Mouse (Mus musculus) olfactory bulb, adult 2 months (tissue): Measurements from ENCODE around the gene Hdac9. TPM values are rescaled to one million over a fixed set of nuclear protein-coding genes. Genes with fewer than 3 reads are reported as not detected.

Experiments used
- H3K27ac ChIP-seq: fragments of 200-500 bp; 2 replicates; pipeline ENCODE4 v1.5.1; 2012; ENCODE audit warnings: low read depth, low read length; ENCODE audit not compliant: insufficient read depth
- H3K4me1 ChIP-seq: fragments of 200-500 bp; 2 replicates; pipeline ENCODE4 v1.6.1; 2012; ENCODE audit warnings: low read length; ENCODE audit not compliant: control insufficient read depth, insufficient read depth
- H3K4me3 ChIP-seq: fragments of 200-500 bp; 2 replicates; pipeline ENCODE4 v1.5.1; 2012; ENCODE audit warnings: mild to moderate bottlenecking, low read depth, low read length, moderate library complexity; ENCODE audit not compliant: insufficient read depth
- CTCF ChIP-seq: fragments of 200-500 bp; IDR thresholded peaks from 2 replicates; pipeline ENCODE4 v1.5.1; 2012; ENCODE audit warnings: low read depth, mild to moderate bottlenecking, low read length, moderate library complexity; ENCODE audit not compliant: insufficient read depth
- POLR2A ChIP-seq: fragments of 200-500 bp; IDR thresholded peaks from 2 replicates; pipeline ENCODE4 v1.6.1; 2012; ENCODE audit warnings: mild to moderate bottlenecking, low read depth, low read length, moderate library complexity; ENCODE audit not compliant: insufficient read depth
- WGBS: fragments of 180-500 bp; shearing (Covaris S2); methylation state at CpG from one replicate; pipeline ENCODE4 v1.1.7; 2018; 5-methylcytosine and 5-hydroxymethylcytosine counted together
- polyA plus RNA-seq: library from polyadenylated mRNA; stranded (reverse); fragments of >200 nt; gene quantifications from 2 replicates; pipeline ENCODE4 v1.2.4, GENCODE M21; 2012; ENCODE audit warnings: low replicate concordance; ENCODE audit not compliant: missing spikeins, insufficient read depth, insufficient read length

Hdac9 gene
- polyA plus RNA-seq, 1 experiment = not detected

- no peaks in the 10 kb centered on the region for H3K4me1 ChIP-seq
- TF ChIP-seq CTCF (no peak), POLR2A (no peak)
- no peak overlapping the region for H3K27ac ChIP-seq
- no peak overlapping the region for H3K4me3 ChIP-seq
Measured at GRCm38 (mm10) chr12:34284888-34285287, 632.0 kb downstream of the Hdac9 start.

GRCm38 (mm10) chr12:34284396-34284795 lies 632.5 kb downstream of the Hdac9 start:
- 72% methylated on average over 3 of the region's 3 CpGs for WGBS

GRCm38 (mm10) chr12:34278822-34279221 lies 638.1 kb downstream of the Hdac9 start:
- no peak overlapping the region for H3K27ac ChIP-seq
- H3K4me1 ChIP-seq = no peaks in the 10 kb centered on the region
- H3K4me3 ChIP-seq = no peak overlapping the region
- no peak for TF ChIP-seq POLR2A
- no peak for TF ChIP-seq CTCF
- WGBS = 90% methylated on average over 12 of the region's 12 CpGs

More at GRCm38 (mm10) chr12:34284396-34284795, 632.5 kb downstream of the Hdac9 start:
- Histone ChIP-seq H3K4me3 (no peak overlapping the region), H3K4me1 (no peaks in the 10 kb centered on the region), H3K27ac (no peak overlapping the region)
- no peak for TF ChIP-seq CTCF
- no peak for TF ChIP-seq POLR2A

DNA sequence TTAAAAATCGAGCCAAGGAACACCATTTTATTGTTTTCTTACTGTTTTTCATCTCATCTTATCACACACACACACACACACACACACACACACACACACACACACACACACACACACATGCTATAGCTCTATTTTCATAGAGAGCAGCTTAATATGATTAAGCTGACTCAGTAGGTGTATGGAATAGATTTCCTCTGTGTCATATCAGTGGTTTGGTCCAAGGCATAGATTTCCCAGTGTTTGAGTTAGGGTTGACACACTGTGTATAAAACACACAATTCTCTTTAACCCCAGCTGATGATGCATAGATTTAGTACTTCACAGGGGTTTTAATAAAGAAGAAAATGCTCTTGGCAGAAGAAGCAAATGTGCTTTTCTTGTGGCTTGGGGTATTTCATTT lies 643.1 kb downstream of the Hdac9 start:
- Histone ChIP-seq H3K4me3 (no peak overlapping the region), H3K4me1 (no peaks in the 10 kb centered on the region), H3K27ac (no peak overlapping the region)
- WGBS = 86% methylated on average over 1 of the region's 1 CpGs
- TF ChIP-seq POLR2A = no peak
- no peak for TF ChIP-seq CTCF

DNA sequence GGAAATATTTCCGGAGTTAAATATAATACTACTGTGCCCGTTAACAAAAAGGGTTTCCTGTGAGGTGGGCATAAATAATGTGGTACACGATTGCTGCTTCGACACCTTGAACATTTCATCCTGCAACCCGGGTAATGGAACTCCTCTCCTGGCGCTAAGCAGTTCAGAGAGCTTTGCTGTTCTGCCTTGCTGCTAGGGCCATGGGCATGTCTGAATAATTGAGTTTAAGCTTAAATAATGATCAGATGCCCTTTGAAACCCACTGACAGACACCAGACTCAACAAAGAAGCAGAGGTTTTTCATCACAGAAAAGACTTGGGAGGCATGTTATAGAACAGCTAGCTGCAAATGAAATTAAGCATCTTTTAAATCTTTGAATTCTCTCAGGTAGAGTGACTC lies 646.8 kb downstream of the Hdac9 start:
- TF ChIP-seq POLR2A (no peak), CTCF (no peak)
- H3K4me3 ChIP-seq = no peak overlapping the region
- WGBS = 70% methylated on average over 6 of the region's 6 CpGs
- H3K4me1 ChIP-seq = no peaks in the 10 kb centered on the region
- H3K27ac ChIP-seq = no peak overlapping the region

DNA sequence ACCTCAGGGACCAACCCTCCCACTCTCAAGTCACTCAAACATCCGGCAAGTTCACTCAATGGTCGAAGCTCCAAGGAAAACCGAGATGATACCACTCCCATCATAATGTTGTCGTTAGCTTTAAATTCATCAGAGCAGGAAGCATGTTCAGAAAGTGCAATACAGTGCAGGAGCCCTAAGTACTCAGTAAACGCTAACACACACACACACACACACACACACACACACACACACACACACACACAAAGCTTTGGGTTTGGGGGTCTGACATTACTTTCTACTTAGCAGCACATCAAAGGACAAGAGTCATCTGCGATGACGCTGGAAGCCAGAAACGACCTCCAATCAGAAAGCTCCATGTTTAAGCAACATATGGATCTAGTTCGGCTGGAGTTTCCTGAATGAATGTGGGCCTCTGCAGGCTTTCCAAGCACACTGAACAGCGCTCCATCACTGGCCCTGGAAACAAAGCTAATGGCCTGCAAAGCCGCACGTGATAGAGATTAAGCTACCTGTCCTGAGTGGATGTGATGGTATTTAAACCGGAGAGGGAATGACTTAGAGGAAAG lies 647.3 kb downstream of the Hdac9 start:
- no peak for TF ChIP-seq CTCF
- TF ChIP-seq POLR2A = no peak
- 83% methylated on average over 13 of the region's 13 CpGs for WGBS
- H3K4me1 ChIP-seq = no peaks in the 10 kb centered on the region
- no peak overlapping the region for H3K27ac ChIP-seq
- H3K4me3 ChIP-seq = no peak overlapping the region

- WGBS = 87% methylated on average over 4 of the region's 4 CpGs
- TF ChIP-seq CTCF (no peak), POLR2A (no peak)
- no peak overlapping the region for H3K27ac ChIP-seq
- H3K4me1 ChIP-seq = no peaks in the 10 kb centered on the region
- no peak overlapping the region for H3K4me3 ChIP-seq
Measured at GRCm38 (mm10) chr12:34259651-34260050, 657.2 kb downstream of the Hdac9 start.

- Histone ChIP-seq H3K4me3 (no peak overlapping the region), H3K27ac (no peak overlapping the region), H3K4me1 (no peaks in the 10 kb centered on the region)
- 74% methylated on average over 1 of the region's 1 CpGs for WGBS
- TF ChIP-seq POLR2A (no peak), CTCF (no peak)
Measured at GRCm38 (mm10) chr12:34249160-34249559, 667.7 kb downstream of the Hdac9 start.

DNA sequence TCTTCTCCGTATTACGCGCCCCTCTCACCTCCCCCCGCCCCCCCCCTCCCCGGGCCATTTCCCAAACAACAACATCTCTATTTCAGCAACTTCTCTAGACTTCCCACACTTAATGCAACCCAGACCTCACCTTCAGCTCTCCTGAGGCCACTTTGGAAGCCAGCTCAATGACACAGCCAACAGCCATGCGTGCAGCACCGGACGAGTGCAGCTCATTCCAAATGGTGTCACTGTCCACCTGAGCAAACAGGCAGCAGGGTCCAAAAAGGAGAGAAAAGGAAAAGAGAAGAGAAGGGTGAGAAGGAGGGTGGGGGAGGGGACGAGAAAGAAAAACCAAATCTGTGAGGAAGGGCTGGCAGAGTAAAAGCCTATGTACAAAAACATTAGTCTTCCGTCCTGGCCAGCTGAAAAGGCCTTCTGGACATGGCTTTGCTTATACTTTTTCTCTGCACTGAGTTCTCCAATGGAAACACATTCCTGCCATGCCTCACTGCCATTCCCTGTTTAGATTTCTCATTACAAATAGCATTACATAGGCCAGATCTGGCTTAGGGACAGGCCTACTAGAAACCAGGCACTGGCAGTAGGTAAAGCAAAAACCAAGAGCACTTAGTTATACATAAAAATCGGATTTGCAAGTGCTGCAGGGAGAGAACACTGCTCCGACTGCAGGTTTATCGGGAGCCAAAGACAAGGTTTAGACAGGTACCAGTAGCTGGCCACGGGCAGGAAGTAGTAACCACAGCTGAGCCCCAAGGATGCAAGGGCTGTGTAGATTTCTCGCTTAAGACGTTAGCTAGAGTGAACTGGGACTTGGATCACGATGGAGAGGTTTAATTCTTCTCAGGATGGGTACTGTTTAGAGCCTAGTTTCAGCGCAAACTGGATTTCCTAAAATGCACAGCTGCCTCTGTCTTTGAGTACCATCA lies 668.4 kb downstream of the Hdac9 start:
- TF ChIP-seq POLR2A = no peak
- TF ChIP-seq CTCF = no peak
- Histone ChIP-seq H3K4me1 (no peaks in the 10 kb centered on the region), H3K4me3 (no peak overlapping the region), H3K27ac (no peak overlapping the region)
- 87% methylated on average over 18 of the region's 18 CpGs for WGBS
